Mouse (Mus musculus) kidney, postnatal 0 days (tissue): ENCODE measurements at regions not wholly inside any gene's neighbourhood (a gene's known extent, or its start where the extent isn't known, plus 50 kb on each side); places are given as distances from the start of the nearest gene placed in this dataset.

ENCODE experiments used
- ATAC-seq: fragments of 200-750 bp; cut with Nextera tagmentation; replicated peaks from 2 replicates; pipeline ENCODE4 v1.8.0; 2017; ENCODE audit warnings: low read depth, moderate number of reproducible peaks, moderate TSS enrichment, moderate library complexity; ENCODE audit not compliant: low FRiP score
- DNase-seq: peaks from one replicate; pipeline ENCODE4 v3.0.0-alpha.2; 2016; ENCODE audit warnings: low spot score
- H3K27ac ChIP-seq: fragments of 300-500 bp; sonication (generic); 2 replicates; pipeline ENCODE4 v1.5.1; 2014; ENCODE audit warnings: mild to moderate bottlenecking
- H3K27me3 ChIP-seq: fragments of 300-500 bp; sonication (generic); 2 replicates; pipeline ENCODE4 v1.6.1; 2014; ENCODE audit warnings: low read length, mixed read lengths; ENCODE audit not compliant: insufficient read depth
- H3K36me3 ChIP-seq: fragments of 300-500 bp; sonication (generic); 2 replicates; pipeline ENCODE4 v1.6.1; 2014; ENCODE audit warnings: low read length, mixed read lengths; ENCODE audit not compliant: insufficient read depth
- H3K4me1 ChIP-seq: fragments of 300-500 bp; sonication (generic); replicated peaks from 2 replicates; pipeline ENCODE4 v1.6.1; 2014; ENCODE audit warnings: antibody characterized with exemption, low read length, mixed read lengths; ENCODE audit not compliant: insufficient read depth
- H3K4me2 ChIP-seq: fragments of 300-500 bp; sonication (generic); 2 replicates; pipeline ENCODE4 v1.6.1; 2014; ENCODE audit warnings: mild to moderate bottlenecking, low read length, moderate library complexity, mixed read lengths
- H3K4me3 ChIP-seq: fragments of 300-500 bp; sonication (generic); replicated peaks from 2 replicates; pipeline ENCODE4 v1.5.1; 2014; ENCODE audit warnings: low read depth, low read length
- H3K9ac ChIP-seq: fragments of 300-500 bp; sonication (generic); 2 replicates; pipeline ENCODE4 v1.6.1; 2014; ENCODE audit warnings: low read depth, low read length
- H3K9me3 ChIP-seq: fragments of 300-500 bp; sonication (generic); replicated peaks from 2 replicates; pipeline ENCODE4 v1.6.1; 2016; ENCODE audit warnings: low read length, inconsistent platforms, mixed read lengths
- CTCF ChIP-seq: IDR thresholded peaks from 2 replicates; pipeline ENCODE4 v1.5.1; 2016; ENCODE audit warnings: antibody characterized with exemption, low read depth, mild to moderate bottlenecking, moderate library complexity
- WGBS: fragments of 180-500 bp; shearing (Covaris S2); extraction: QIAGEN DNeasy Blood & Tissue Kit; methylation state at CpG from one replicate; pipeline ENCODE4 v1.1.7; 2014; 5-methylcytosine and 5-hydroxymethylcytosine counted together

DNA sequence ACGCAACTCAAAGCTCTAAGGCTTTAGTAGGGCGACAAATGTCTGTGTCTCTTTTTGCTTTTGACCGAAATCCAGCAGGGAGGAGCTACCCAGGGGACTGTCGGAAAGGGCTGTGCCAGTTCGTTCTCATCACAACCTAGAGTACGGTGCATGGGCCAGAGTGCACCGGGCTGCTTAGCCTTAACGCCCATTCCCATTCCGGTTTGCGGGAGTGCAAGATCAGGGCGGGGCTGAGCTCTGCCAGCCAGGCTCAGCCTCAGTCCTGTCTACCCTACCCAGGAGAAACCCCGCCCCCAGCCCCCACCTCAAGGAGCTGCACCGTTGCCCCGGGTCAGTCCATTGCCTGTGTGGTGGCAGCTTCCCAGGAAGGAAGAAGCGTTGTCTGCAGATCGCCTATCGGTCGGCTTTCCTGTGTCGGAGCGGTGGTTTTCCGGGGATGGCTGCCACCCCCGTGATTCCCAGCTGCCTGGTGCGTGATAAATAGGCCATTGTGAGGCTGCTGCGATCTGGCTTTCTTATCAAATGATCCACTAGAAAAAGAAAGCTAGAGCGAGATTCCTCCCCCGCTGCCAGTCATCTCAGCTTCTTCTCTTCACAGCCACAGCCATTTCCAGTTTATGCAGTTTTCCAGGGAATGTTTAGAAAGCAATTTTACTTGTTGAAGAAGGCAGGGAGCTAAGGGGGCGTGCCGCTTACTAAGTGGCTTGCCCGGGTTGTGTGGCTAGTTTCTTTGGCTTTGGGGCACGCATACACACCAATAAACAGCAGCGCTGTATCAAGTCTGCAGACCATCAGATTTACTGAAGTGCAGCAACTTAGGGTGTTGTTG, 187.4 kb upstream of the Ankrd55 start:
- H3K36me3 ChIP-seq: no peaks in the 10 kb centered on the region
- 4% methylated on average over 31 of the region's 31 CpGs for WGBS
- no peaks in the 10 kb centered on the region for H3K27me3 ChIP-seq
- peak overlapping the region; percentile 79 for H3K4me2 ChIP-seq
- H3K9ac ChIP-seq: peak overlapping the region; percentile 56
- H3K27ac ChIP-seq: peak overlapping the region; percentile 70
- peak overlapping the region; percentile 42 for H3K4me3 ChIP-seq
- DNase-seq: peak; percentile 78
- TF ChIP-seq CTCF: no peak
- no peaks in the 10 kb centered on the region for H3K9me3 ChIP-seq
- peak; percentile 91 for ATAC-seq
- peaks cover 10% of the 10 kb centered on the region; the same call in 1 of the 2 replicates for H3K4me1 ChIP-seq

DNA sequence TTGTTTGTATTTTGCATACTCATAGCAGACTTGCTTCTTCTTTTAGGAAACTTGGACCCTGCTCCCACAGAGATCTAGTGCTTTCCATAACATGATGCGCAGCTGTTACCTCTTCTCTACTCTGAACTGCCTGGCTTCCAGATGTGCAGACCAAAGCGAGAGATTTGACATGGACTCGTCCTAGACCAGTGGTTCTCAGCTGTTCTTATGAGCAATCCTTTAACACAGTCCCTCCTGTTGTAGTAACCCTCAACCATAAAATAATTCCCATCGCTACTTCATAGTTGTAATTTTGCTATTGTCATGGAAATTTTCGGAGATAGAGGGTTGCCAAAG, 186.9 kb upstream of the Ankrd55 start:
- H3K4me3 ChIP-seq: peak overlapping the region; percentile 42
- no peak for ATAC-seq
- 56% methylated on average over 5 of the region's 5 CpGs for WGBS

GRCm38 (mm10) chr13:112105953-112106352, 182.3 kb upstream of the Ankrd55 start:
- no peaks in the 10 kb centered on the region for H3K27me3 ChIP-seq
- no peaks in the 10 kb centered on the region for H3K9me3 ChIP-seq
- no peaks in the 10 kb centered on the region for H3K36me3 ChIP-seq
- H3K27ac ChIP-seq: no peak overlapping the region
- ATAC-seq (no peak), DNase-seq (no peak)
- H3K4me2 ChIP-seq: no peak overlapping the region
- peaks cover 7% of the 10 kb centered on the region; the same call in 1 of the 2 replicates for H3K4me1 ChIP-seq
- no peak for TF ChIP-seq CTCF
- H3K4me3 ChIP-seq: no peak overlapping the region
- H3K9ac ChIP-seq: no peak overlapping the region
- 91% methylated on average over 3 of the region's 3 CpGs for WGBS

More for the DNA sequence above, 186.9 kb upstream of the Ankrd55 start:
- H3K4me1 ChIP-seq: peaks cover 10% of the 10 kb centered on the region; the same call in 1 of the 2 replicates
- H3K9me3 ChIP-seq: no peaks in the 10 kb centered on the region
- H3K4me2 ChIP-seq: peak overlapping the region; percentile 79
- peak overlapping the region; percentile 56; the same call in 1 of the 2 replicates for H3K9ac ChIP-seq
- DNase-seq: no peak
- peak overlapping the region; percentile 70 for H3K27ac ChIP-seq
- H3K36me3 ChIP-seq: no peaks in the 10 kb centered on the region
- no peaks in the 10 kb centered on the region for H3K27me3 ChIP-seq
- no peak for TF ChIP-seq CTCF

- no peak for DNase-seq
These were observed 173.5 kb upstream of the Ankrd55 start for GRCm38 (mm10) chr13:112114741-112115201.

GRCm38 (mm10) chr13:112116101-112116726, 172.0 kb upstream of the Ankrd55 start:
- DNase-seq: peak; percentile 63
- no peak overlapping the region for H3K4me2 ChIP-seq
- 45% methylated on average over 9 of the region's 9 CpGs for WGBS

More at GRCm38 (mm10) chr13:112114741-112115201, 173.5 kb upstream of the Ankrd55 start:
- no peaks in the 10 kb centered on the region for H3K9me3 ChIP-seq
- ATAC-seq: peak; percentile 59; the same call in 1 of the 2 replicates
- H3K36me3 ChIP-seq: no peaks in the 10 kb centered on the region
- H3K4me2 ChIP-seq: no peak overlapping the region
- peaks cover 13% of the 10 kb centered on the region; the same call in 1 of the 2 replicates for H3K4me1 ChIP-seq
- H3K27ac ChIP-seq: no peak overlapping the region
- no peak overlapping the region for H3K9ac ChIP-seq
- H3K27me3 ChIP-seq: no peaks in the 10 kb centered on the region
- WGBS: 55% methylated on average over 7 of the region's 7 CpGs
- H3K4me3 ChIP-seq: no peak overlapping the region
- TF ChIP-seq CTCF: no peak

GRCm38 (mm10) chr13:112118564-112118963, 169.7 kb upstream of the Ankrd55 start:
- WGBS: 93% methylated on average over 3 of the region's 3 CpGs
- no peak for TF ChIP-seq CTCF
- no peak for ATAC-seq
- no peaks in the 10 kb centered on the region for H3K9me3 ChIP-seq
- DNase-seq: no peak
- H3K4me1 ChIP-seq: peaks cover 19% of the 10 kb centered on the region
- H3K4me3 ChIP-seq: no peak overlapping the region
- H3K36me3 ChIP-seq: no peaks in the 10 kb centered on the region
- H3K27me3 ChIP-seq: no peaks in the 10 kb centered on the region
- H3K9ac ChIP-seq: no peak overlapping the region
- no peak overlapping the region for H3K4me2 ChIP-seq
- H3K27ac ChIP-seq: no peak overlapping the region

More at GRCm38 (mm10) chr13:112116101-112116726, 172.0 kb upstream of the Ankrd55 start:
- Histone ChIP-seq H3K4me3 (no peak overlapping the region), H3K36me3 (no peaks in the 10 kb centered on the region), H3K27ac (peak overlapping the region; percentile 19; the same call in 1 of the 2 replicates), H3K4me1 (peaks cover 19% of the 10 kb centered on the region), H3K27me3 (no peaks in the 10 kb centered on the region), H3K9me3 (no peaks in the 10 kb centered on the region), H3K9ac (no peak overlapping the region)
- no peak for TF ChIP-seq CTCF
- no peak for ATAC-seq
